Mouse (Mus musculus): ENCODE data around the gene Gm6034. TPM values are rescaled to one million over a fixed set of nuclear protein-coding genes. Genes with fewer than 3 reads are reported as not detected.
"Not testable (repeated sequence)": the region's sequence is repeated elsewhere in the genome, so short reads cannot be mapped to it uniquely, and the experiment has no call there.

Gm6034 gene
- total RNA-seq (2015; ENCODE audit: low replicate concordance), result not detected in 2 replicates
- not detected in 2 replicates for total RNA-seq (2017; ENCODE audit: low replicate concordance)

- ATAC-seq (replicated peaks; ENCODE audit: low FRiP score, poor library complexity, severe bottlenecking), result peak; percentile 92
These were observed at the start of gene Gm6034, which contains the start of gene H2-T22 for GRCm38 (mm10) chr17:36042610-36043169. Gene Gm6034 (plus strand): TSS chr17:36042961. Gene H2-T22 (minus strand): TSS chr17:36042747.

DNA sequence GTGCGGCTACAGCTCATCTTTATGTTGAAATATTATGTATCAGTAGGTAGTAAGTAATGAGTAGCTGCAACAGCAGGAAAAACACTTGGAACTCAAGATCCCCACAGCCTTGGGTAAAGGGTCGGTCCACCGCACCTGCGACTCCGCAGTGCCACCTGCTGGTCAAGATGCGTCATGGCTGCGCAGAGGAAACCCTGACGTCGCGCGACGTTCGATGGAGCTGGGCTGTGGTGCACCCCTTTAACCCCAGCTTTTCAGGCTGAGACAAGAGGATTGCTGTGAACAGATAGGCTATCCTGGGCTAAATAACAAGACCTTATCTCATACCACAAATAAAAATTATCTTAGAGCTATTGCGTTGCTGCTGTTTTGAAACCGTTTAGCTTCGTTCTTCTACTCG lies 49.1 kb upstream of the Gm6034 start:
- ATAC-seq (replicated peaks; ENCODE audit: low FRiP score, poor library complexity, severe bottlenecking), result peak; percentile 60

- ATAC-seq (replicated peaks; ENCODE audit: low FRiP score, poor library complexity, severe bottlenecking), result peak; percentile 78
These were observed 48.4 kb upstream of the Gm6034 start for GRCm38 (mm10) chr17:35994175-35994878.

GRCm38 (mm10) chr17:35994879-35995240 lies 47.9 kb upstream of the Gm6034 start:
- no peak for ATAC-seq (replicated peaks; ENCODE audit: low FRiP score, poor library complexity, severe bottlenecking)

GRCm38 (mm10) chr17:35996949-35997348 lies 45.8 kb upstream of the Gm6034 start:
- peak; percentile 68 for ATAC-seq (replicated peaks; ENCODE audit: low FRiP score, poor library complexity, severe bottlenecking)

DNA sequence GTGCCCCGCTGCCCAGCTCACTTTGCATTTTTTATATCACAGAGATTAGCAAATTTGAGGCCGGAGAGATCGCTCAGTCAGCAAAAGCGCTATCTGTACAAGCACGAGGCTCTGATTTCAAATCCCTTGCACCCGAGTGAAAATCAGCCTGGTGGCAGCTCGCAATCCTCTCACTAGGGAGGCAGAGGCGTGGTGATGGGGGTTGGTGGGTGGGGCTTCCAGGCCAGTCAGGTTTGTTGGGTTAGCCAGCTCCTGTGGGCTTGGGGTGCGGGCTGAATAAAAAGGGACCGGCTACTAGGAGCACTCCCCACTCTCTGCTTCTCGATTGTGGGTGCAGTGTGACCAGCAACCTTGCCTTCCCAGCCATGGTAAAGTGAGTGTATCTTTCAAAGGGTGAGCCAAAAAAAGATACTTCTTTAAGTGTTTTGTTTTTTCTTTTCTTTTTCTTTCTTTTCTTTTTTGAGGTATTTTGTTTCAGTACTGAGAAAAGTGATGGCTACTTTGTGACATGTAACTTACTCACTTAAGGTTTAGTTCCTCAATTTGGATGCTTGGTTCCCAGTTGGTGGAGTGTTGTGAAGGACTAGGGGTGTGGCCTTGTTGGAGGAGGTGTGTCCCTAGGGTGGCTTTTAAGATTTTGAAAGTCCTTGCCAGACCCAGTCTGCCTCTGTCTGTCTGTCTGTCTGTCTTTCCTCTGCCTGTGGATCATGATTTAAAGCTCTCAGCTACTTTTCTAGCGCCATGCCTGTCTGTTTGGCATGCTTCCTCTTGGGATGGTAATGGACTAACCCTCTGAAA lies 44.8 kb upstream of the Gm6034 start:
- ATAC-seq (replicated peaks; ENCODE audit: low FRiP score, poor library complexity, severe bottlenecking), result peak; percentile 53

GRCm38 (mm10) chr17:35998545-35999305 lies 44.0 kb upstream of the Gm6034 start:
- ATAC-seq (replicated peaks; ENCODE audit: low FRiP score, poor library complexity, severe bottlenecking), result no peak

- ATAC-seq (replicated peaks; ENCODE audit: low FRiP score, poor library complexity, severe bottlenecking), result no peak
These were observed 43.4 kb upstream of the Gm6034 start for GRCm38 (mm10) chr17:35999356-35999755.

DNA sequence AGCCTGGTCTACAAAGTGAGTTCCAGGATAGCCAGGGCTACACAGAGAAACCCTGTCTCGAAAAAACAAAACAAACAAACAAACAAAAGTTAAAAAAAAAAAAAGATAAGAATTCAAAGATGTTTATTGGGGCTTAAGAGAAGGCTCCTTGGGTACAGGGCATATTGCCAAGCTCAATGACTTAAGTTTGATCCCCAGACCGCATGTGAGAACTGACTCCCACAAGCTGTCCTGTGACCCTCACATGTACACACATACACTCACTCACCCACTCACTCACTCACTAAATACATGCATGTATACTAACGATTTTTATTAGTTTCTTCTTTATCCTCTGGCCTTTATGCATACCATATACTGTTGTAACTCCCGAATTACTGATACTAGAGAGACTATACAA lies 42.4 kb upstream of the Gm6034 start:
- ATAC-seq (replicated peaks; ENCODE audit: low FRiP score, poor library complexity, severe bottlenecking), result no peak

DNA sequence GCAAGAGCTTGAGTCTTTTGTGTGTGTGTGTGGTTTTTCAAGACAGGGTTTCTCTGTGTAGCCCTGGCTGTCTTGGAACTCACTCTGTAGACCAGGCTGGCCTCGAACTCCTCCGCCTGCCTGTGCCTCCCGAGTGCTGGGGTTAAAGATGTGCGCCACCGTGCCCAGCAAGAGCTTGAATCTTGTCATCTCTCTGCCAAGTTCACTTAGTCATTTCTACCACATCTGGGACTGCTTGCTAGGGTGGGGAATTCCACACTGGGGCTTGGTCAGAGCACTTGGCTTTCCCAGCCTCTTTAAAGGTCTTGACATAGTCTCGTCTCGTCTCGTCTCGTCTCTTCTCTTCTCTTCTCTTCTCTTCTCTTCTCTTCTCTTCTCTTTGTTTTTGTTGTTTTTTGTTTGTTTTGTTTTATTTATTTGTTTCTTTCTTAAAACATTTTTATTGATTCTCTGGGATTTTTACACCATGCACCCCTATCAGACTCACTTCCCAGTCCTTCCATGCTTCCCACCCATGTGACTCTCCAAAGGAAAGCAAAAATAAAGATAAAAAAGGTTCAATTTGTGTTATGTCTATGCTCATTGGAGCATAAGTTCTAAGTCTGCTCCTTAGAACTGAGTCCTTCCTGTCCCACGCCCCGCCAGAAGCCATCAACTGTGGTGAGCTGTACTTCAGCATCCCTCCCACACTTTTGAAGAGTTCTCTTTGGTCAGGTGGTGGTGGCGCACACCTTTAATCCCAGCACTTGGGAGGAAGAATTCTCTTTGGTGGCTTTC lies 41.5 kb upstream of the Gm6034 start:
- ATAC-seq (replicated peaks; ENCODE audit: low FRiP score, poor library complexity, severe bottlenecking), result peak; percentile 32

GRCm38 (mm10) chr17:36001966-36002365 lies 40.8 kb upstream of the Gm6034 start:
- peak; percentile 69 for ATAC-seq (replicated peaks; ENCODE audit: low FRiP score, poor library complexity, severe bottlenecking)

DNA sequence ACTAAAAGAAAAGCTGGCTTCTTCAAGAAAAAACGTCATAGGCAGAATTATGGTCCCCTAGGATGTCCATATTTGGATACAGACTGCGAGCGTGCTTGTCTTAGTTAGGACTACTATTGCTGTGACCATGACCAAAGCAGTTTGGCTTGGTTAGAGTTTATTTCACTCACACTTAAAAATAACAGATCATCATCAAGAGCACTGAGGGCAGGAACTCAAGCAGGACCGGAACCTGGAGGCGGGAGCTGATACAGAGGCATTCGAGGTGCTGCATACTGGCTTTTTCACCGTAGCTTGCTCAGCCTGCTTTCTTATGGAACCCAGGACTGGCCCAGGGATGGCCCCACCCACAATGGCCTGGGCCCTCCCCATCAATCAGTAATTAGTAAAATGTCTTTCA lies 39.4 kb upstream of the Gm6034 start:
- ATAC-seq (replicated peaks; ENCODE audit: low FRiP score, poor library complexity, severe bottlenecking), result no peak

DNA sequence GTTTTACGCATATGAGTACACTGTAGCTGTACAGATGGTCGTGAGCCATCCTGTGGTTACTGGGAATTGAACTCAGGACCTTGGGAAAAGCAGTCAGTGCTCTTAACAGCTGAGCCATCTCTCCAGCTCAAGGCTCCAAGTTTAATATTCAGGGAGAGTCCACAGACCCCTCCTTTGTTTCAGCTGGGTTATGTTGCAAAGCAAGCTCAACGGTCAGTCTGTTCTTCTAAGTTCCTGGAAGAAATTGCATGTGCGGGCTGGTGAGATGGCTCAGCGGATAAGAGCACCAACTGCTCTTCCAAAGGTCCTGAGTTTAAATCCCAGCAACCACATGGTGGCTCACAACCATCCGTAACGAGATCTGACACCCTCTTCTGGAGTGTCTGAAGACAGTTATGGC lies 38.4 kb upstream of the Gm6034 start:
- ATAC-seq (replicated peaks; ENCODE audit: low FRiP score, poor library complexity, severe bottlenecking), result not testable (repeated sequence)

GRCm38 (mm10) chr17:36014977-36015376 lies 27.8 kb upstream of the Gm6034 start:
- no peak for ATAC-seq (replicated peaks; ENCODE audit: low FRiP score, poor library complexity, severe bottlenecking)

DNA sequence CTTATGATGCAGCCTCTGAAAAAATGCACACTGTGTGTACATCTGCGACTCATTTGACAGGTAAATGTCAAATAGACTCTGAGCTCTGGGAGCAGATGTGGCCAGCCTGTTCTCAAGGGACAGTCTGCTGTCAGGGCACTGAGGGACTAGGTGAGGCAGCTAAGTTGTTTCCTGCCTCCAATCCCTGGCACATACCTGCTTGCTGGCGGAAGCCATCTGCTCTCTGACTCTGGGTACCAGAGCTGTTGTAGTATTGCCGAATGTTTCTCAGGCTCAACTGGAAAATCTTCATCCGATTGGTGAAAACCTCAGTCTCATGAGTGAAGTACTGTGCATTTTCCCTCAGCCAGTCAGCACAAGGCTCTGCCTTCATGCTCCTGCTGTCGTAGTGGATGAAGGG lies 25.7 kb upstream of the Gm6034 start:
- ATAC-seq (replicated peaks; ENCODE audit: low FRiP score, poor library complexity, severe bottlenecking), result no peak

DNA sequence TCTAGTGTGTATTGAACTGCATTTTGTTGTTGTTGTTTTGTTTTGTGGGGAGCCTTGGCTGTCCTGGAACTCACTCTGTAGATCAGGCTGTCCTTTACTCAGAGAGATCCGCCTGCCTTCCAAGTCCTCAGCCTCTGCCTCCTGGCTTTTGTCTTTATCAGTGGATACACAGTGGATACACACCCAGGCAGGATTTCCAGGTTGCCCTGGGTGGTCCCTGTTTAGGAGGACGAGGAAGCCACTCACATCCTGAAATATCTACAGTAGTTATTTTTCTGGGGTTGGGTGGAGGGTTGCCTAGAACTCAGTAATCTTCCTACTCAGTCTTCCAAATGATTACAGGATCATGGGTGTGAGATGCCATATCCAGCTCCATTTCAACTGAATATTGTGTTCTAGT lies 23.8 kb upstream of the Gm6034 start:
- ATAC-seq (replicated peaks; ENCODE audit: low FRiP score, poor library complexity, severe bottlenecking), result peak; percentile 43

DNA sequence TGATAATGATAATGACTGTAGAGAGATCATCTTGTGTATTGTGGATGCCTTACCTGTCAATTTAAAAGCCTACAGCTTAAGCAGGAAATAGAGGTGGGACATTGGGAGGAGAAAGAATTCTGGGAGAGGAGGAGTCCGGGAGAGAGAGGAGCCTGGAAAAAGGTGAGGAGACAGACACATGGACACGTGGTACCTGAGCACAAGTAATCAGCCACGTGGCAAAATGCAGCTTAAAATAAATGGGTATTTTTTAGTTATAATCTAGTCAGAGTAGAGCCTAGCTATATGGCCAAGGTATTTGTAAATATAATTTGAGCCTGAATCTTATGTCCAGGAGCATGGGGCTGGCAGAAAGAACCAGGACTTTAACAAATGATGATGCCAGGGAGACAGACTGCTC lies 23.2 kb upstream of the Gm6034 start:
- ATAC-seq (replicated peaks; ENCODE audit: low FRiP score, poor library complexity, severe bottlenecking), result no peak

- peak; percentile 85 for ATAC-seq (replicated peaks; ENCODE audit: low FRiP score, poor library complexity, severe bottlenecking)
These were observed 22.3 kb upstream of the Gm6034 start, which contains the start of gene H2-T24 for GRCm38 (mm10) chr17:36020191-36021073. Gene H2-T24 (minus strand): TSS chr17:36020560.
